Mouse (Mus musculus) layer of hippocampus, adult 8-10 months (tissue): Measurements from ENCODE around the gene Shroom4. TPM values are rescaled to one million over a fixed set of nuclear protein-coding genes. Genes with fewer than 3 reads are reported as not detected.
"Not testable (repeated sequence)": the region's sequence is repeated elsewhere in the genome, so short reads cannot be mapped to it uniquely, and the experiment has no call there.

Experiments used
- DNase-seq, 2 experiments: peaks; one replicate each; pipeline ENCODE4 v3.0.0; 2022; ENCODE audit warnings: low spot score in 2 of 2
- total RNA-seq, 4 experiments: library from RNA; stranded (reverse); gene quantifications; 2 replicates each; pipeline ENCODE4 v1.2.4; 2022

The Shroom4 gene
- total RNA-seq, result 1 to 10 TPM; 5.0 to 6.5 (median 5.9) TPM

- peak; percentile 12 to 49 for DNase-seq
Measured at GRCm38 (mm10) chrX:6399626-6400397, at the start of gene Shroom4. Shroom4 (plus strand) TSS chrX:6399854.

DNA sequence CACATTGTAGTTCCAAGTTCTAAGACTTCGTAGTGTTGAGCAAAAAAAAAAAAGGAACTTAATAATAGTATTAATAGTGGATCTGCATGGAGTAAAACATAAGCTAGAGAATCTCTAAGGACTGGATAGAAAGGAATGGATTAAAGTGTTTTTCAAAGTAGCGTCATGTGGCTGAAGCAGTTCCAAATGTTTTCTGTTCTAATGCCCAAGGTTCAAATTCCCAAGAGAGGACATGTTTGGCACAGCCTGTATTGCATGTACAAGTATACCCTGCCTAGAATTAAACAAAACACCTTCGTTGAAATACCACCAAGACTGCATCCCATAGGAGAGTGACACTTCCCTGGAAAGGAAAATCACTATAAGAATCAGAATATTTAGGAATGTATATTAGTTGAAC lies 42.8 kb upstream of the Shroom4 start:
- DNase-seq, result no peak

DNA sequence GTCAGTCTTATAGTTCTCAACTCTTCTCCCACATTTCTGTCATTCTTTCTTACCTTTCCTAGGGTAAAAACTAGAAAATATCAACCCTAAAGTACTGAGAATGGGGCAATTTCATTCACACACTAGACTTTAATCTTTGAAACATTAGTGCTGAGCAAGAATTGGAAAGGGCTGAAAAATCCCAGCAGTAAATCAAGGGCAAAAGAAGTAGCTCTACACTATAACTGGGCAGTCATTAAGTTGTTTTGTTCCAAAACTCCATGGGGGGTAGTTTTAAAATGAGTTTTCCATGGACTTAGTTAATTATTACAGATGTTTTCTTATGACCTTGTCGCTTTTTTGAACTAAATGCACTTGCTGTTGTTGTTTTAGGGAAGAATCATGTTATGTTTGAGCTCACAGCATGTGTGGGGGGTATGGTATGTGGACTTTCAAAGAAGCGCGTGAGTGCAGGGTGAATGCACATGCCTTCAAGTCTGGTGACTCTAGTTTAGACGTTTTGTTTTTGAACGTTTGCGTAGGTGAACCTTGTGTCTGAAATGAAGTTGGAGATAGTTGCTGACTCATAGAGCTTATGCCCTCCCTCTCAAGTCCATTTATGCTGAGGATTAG lies 42.0 kb upstream of the Shroom4 start:
- no peak for DNase-seq

- DNase-seq, result no peak
Measured at GRCm38 (mm10) chrX:6368822-6369221, 30.8 kb upstream of the Shroom4 start.

GRCm38 (mm10) chrX:6370706-6371105 lies 28.9 kb upstream of the Shroom4 start:
- DNase-seq, result no peak

GRCm38 (mm10) chrX:6393861-6394260 lies 5.8 kb upstream of the Shroom4 start:
- DNase-seq, result no peak

GRCm38 (mm10) chrX:6399193-6399592 lies 461 bp upstream of the Shroom4 start:
- DNase-seq, result no peak

GRCm38 (mm10) chrX:6400398-6401020 lies 855 bp downstream of the Shroom4 start:
- DNase-seq, result no peak

DNA sequence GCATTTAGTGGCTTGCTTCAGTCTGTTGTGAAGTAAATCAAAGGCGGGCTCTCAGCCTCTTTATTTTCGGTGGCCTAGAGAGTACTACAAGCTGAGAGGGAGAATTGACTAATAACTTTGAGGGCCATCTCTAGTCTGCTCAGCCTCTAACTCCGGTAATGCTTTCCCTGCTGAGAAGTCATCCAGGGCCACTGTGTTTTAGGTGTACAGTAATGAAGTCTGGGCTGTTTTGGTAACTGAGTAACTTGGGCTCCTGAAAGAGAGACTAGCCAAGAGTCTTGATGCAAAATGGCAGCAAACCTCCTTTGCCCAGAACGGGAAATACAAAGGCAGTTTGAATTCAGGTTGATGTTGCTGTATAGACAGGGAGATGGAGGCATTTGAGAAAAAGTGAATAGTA lies 3.3 kb downstream of the Shroom4 start:
- DNase-seq, result no peak

GRCm38 (mm10) chrX:6409114-6409513 lies 9.5 kb downstream of the Shroom4 start:
- no peak for DNase-seq

DNA sequence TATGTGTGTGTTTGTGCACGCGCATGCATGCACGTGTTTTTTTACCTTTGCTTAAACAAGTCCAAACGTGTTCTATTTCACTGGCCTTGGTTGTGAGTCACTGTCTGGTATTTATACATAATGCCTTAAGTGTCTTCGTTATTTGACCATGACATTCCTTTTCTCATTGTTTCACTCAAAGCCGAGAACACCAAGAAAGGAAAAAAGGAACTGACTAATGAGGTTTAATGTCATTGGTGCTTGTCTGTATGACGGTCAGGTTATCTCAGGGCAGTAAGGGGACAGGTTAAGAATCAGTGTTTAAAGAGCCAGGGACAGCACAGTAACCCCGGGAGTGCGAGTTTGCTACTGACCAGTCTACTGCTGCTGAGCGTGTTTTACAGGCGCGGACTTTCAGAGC lies 15.8 kb downstream of the Shroom4 start:
- no peak for DNase-seq

DNA sequence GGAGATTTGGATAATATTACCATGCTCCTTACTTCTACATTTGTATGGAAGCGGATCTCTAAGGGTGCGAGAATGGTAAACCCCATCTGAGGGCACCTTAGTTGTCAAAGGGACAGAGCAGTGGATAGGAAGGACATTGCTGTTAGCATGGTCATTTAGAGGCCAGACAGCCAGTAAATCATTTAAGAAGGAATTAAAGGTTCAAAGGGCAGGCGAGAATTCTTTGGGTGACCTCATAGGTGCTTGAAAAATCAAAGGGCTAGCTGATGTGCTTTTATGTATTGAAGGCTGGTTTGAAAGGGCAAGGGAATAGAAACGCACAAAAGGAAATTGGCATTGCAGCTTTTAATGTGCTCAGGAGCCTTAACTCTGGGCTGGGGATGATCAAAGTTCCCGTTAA lies 16.3 kb downstream of the Shroom4 start:
- no peak for DNase-seq

DNA sequence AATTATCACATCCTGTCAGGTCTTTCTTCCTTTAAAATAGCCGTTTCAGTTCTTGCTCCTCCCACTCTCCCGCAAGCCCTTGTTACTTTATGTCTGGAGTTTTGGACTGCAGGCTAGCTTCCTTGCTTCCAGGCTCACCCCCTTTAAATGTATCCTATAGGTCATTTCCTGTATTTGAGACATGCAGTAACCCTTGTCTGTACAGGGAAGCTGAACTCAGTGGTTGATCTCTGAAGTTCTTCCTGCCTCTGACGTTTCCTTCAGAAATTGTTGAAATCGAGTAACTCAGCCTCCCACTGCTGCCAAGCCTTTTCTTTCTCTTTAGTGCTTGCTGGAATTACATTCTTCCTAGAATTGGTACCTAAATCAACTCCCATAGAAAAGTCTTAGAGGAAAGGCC lies 18.5 kb downstream of the Shroom4 start:
- no peak for DNase-seq

GRCm38 (mm10) chrX:6435260-6435659 lies 35.6 kb downstream of the Shroom4 start:
- DNase-seq, result no peak

DNA sequence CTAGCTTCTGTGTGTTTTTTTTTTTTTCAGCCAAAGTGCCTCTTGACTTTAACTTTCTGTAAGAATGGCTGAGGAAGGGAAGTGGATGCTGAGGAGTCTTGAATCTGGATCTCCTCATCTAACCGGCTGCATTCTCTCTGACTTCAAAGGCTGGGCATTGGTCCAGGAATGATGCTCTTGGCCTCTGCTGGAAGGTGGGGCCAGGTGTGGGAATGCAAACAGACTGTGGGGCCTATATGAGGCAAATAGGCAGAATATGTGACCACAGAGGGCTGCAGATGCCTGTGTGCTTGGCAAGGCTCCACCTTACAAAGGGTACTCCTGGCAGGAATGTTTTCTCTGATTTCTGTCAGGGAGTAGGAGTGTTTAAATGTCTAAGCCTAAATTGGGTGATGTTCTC lies 46.8 kb downstream of the Shroom4 start:
- no peak for DNase-seq

DNA sequence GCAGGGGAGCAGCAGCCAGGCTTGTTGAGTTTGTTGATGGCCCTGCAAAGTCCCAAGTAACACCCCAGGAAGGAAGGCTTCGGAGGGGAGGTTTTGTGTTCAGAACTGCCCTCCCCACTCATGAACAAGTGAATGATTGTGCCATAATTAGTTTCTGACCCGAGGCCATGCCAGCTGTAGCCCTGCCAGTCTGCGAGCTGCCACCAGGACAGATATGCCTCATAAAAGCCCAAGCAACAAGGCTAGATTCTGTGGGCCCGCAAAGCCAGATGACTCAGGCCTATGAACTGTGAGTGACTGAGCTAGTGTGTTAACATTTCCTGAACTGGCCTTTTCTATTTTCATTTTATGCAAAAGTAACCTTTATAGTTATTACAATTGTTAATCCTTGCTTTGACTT lies 48.3 kb downstream of the Shroom4 start:
- peak; percentile 31 to 43 for DNase-seq

GRCm38 (mm10) chrX:6453220-6453619 lies 53.6 kb downstream of the Shroom4 start:
- peak in 1 of 2 experiments; percentile 2 for DNase-seq

GRCm38 (mm10) chrX:6469251-6469650 lies 69.6 kb downstream of the Shroom4 start:
- not testable (repeated sequence) for DNase-seq

DNA sequence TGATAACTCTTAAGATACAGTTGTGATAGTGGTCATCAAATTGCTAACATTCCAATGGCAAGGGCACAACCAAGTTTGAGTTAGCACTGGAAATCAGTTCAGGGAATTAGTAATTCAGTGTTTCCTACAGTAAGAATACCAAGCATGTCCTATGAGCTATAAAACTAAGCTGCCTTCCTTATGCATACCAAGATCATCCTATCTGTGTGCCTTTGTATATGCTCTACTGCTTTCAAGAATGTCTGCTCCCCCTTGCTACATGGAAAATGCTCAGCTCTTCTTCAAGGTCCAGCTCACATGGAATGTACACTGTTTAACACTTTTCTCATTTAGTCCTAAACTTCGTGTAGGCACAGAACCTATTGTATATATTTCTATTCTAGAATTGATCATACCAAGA lies 72.9 kb downstream of the Shroom4 start:
- not testable (repeated sequence) for DNase-seq

DNA sequence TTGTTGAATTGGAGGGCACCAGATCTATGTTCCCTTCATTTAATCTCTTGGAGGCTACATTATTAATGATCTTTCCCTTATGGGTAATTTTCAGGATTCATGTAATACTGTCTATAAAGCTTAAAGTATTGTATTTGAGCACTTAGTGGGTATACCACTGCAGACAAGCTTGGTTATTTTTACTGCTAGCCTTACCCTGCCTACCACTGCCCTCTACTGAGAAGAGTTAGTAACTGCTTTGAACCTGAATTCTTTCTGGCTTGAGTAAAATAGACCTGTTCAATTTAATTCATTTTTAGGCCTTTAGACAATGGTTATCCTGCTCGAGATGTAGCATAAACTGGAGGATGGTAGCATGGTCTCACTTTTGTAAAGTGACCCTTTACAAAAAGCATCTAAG lies 75.5 kb downstream of the Shroom4 start:
- no peak for DNase-seq

- DNase-seq, result no peak
Measured at GRCm38 (mm10) chrX:6482268-6482667, 82.6 kb downstream of the Shroom4 start.

DNA sequence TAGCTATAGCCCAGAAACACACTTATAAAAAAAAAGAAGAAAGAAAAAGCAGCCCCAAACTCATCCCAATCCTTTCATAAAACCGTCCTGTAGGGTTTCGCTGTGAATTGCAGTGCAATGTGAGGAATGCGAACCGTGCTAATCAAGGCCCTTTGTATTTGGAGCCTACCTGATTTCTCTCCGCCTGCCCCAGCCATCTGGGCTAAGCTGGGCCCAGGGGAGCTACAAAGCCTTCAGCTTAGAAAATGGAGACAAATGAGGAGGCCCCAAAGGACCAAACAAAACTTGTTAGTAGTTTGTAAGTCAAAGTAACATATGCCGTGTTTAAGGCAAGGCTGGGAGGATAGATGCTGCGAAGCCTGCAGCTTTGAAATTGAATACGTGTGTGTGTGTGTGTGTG lies 84.2 kb downstream of the Shroom4 start:
- DNase-seq, result no peak

GRCm38 (mm10) chrX:6490433-6490832 lies 90.8 kb downstream of the Shroom4 start:
- no peak for DNase-seq
